Mouse (Mus musculus): ENCODE data around the gene Slc4a10. TPM values are rescaled to one million over a fixed set of nuclear protein-coding genes. Genes with fewer than 3 reads are reported as not detected.

Slc4a10 gene
- polyA plus RNA-seq, 1 experiment from 2014 or later = 14.0 TPM

- Histone ChIP-seq H3K27ac (no peak overlapping the region), H3K9ac (no peak overlapping the region), H3K4me1 (replicated peaks) (no peaks in the 10 kb centered on the region), H3K4me2 (no peak overlapping the region), H3K36me3 (no peaks in the 10 kb centered on the region), H3K4me3 (no peak overlapping the region), H3K9me3 (no peaks in the 10 kb centered on the region), H3K27me3 (no peaks in the 10 kb centered on the region)
- 32% methylated on average over 8 of the region's 8 CpGs for WGBS
- ATAC-seq (ENCODE audit: low FRiP score) = no peak
Measured at GRCm38 (mm10) chr2:62134911-62135310, 88.6 kb downstream of the Slc4a10 start.

- no peak overlapping the region for H3K4me3 ChIP-seq
- H3K9ac ChIP-seq = no peak overlapping the region
- no peaks in the 10 kb centered on the region for H3K36me3 ChIP-seq
- H3K4me2 ChIP-seq = no peak overlapping the region
- no peaks in the 10 kb centered on the region for H3K9me3 ChIP-seq
- H3K27ac ChIP-seq = no peak overlapping the region
- no peaks in the 10 kb centered on the region for H3K4me1 ChIP-seq (replicated peaks)
- 58% methylated on average over 3 of the region's 3 CpGs for WGBS
- no peak for ATAC-seq (ENCODE audit: low FRiP score)
- no peaks in the 10 kb centered on the region for H3K27me3 ChIP-seq
Measured at GRCm38 (mm10) chr2:62147636-62148035, 101.4 kb downstream of the Slc4a10 start.

- no peaks in the 10 kb centered on the region for H3K36me3 ChIP-seq
- no peak overlapping the region for H3K9ac ChIP-seq
- no peak for ATAC-seq (ENCODE audit: low FRiP score)
- no peaks in the 10 kb centered on the region for H3K9me3 ChIP-seq
- H3K27me3 ChIP-seq = no peaks in the 10 kb centered on the region
- no peak overlapping the region for H3K27ac ChIP-seq
- H3K4me1 ChIP-seq (replicated peaks) = no peaks in the 10 kb centered on the region
- H3K4me2 ChIP-seq = no peak overlapping the region
- H3K4me3 ChIP-seq = no peak overlapping the region
Measured at GRCm38 (mm10) chr2:62149421-62149820, 103.2 kb downstream of the Slc4a10 start.

- Histone ChIP-seq H3K27me3 (no peaks in the 10 kb centered on the region), H3K9me3 (no peaks in the 10 kb centered on the region), H3K9ac (no peak overlapping the region), H3K27ac (no peak overlapping the region), H3K4me3 (no peak overlapping the region), H3K4me1 (replicated peaks) (no peaks in the 10 kb centered on the region), H3K4me2 (no peak overlapping the region), H3K36me3 (no peaks in the 10 kb centered on the region)
- no peak for ATAC-seq (ENCODE audit: low FRiP score)
- WGBS = 91% methylated on average over 1 of the region's 1 CpGs
Measured at GRCm38 (mm10) chr2:62150830-62151229, 104.6 kb downstream of the Slc4a10 start.

- no peak overlapping the region for H3K9ac ChIP-seq
Measured at GRCm38 (mm10) chr2:62210109-62210508, 163.8 kb downstream of the Slc4a10 start.

GRCm38 (mm10) chr2:62211106-62211505 lies 164.8 kb downstream of the Slc4a10 start:
- 95% methylated on average over 5 of the region's 5 CpGs for WGBS
- H3K9ac ChIP-seq = no peak overlapping the region
- no peaks in the 10 kb centered on the region for H3K27me3 ChIP-seq
- H3K36me3 ChIP-seq = no peaks in the 10 kb centered on the region
- no peak overlapping the region for H3K4me3 ChIP-seq
- no peaks in the 10 kb centered on the region for H3K9me3 ChIP-seq
- no peaks in the 10 kb centered on the region for H3K4me1 ChIP-seq (replicated peaks)
- H3K27ac ChIP-seq = no peak overlapping the region
- no peak overlapping the region for H3K4me2 ChIP-seq
- ATAC-seq (ENCODE audit: low FRiP score) = no peak

More at GRCm38 (mm10) chr2:62210109-62210508, 163.8 kb downstream of the Slc4a10 start:
- no peaks in the 10 kb centered on the region for H3K36me3 ChIP-seq
- H3K4me2 ChIP-seq = no peak overlapping the region
- H3K9me3 ChIP-seq = no peaks in the 10 kb centered on the region
- no peaks in the 10 kb centered on the region for H3K27me3 ChIP-seq
- no peak overlapping the region for H3K4me3 ChIP-seq
- H3K4me1 ChIP-seq (replicated peaks) = no peaks in the 10 kb centered on the region
- no peak overlapping the region for H3K27ac ChIP-seq
- ATAC-seq (ENCODE audit: low FRiP score) = no peak

- no peak for ATAC-seq (ENCODE audit: low FRiP score)
- Histone ChIP-seq H3K4me1 (replicated peaks) (no peaks in the 10 kb centered on the region), H3K4me2 (no peak overlapping the region), H3K9me3 (no peaks in the 10 kb centered on the region), H3K4me3 (no peak overlapping the region), H3K36me3 (no peaks in the 10 kb centered on the region), H3K27ac (no peak overlapping the region), H3K9ac (no peak overlapping the region), H3K27me3 (no peaks in the 10 kb centered on the region)
Measured at GRCm38 (mm10) chr2:62227563-62227962, 181.3 kb downstream of the Slc4a10 start.

GRCm38 (mm10) chr2:62231271-62231670 lies 185.0 kb downstream of the Slc4a10 start:
- WGBS = 95% methylated on average over 2 of the region's 2 CpGs
- no peak overlapping the region for H3K4me3 ChIP-seq
- ATAC-seq (ENCODE audit: low FRiP score) = no peak
- H3K9ac ChIP-seq = no peak overlapping the region
- H3K9me3 ChIP-seq = no peaks in the 10 kb centered on the region
- H3K27me3 ChIP-seq = no peaks in the 10 kb centered on the region
- H3K4me2 ChIP-seq = no peak overlapping the region
- H3K36me3 ChIP-seq = no peaks in the 10 kb centered on the region
- H3K4me1 ChIP-seq (replicated peaks) = no peaks in the 10 kb centered on the region
- no peak overlapping the region for H3K27ac ChIP-seq

- WGBS = 36% methylated on average over 4 of the region's 4 CpGs
- no peak overlapping the region for H3K9ac ChIP-seq
- no peaks in the 10 kb centered on the region for H3K27me3 ChIP-seq
- no peak overlapping the region for H3K27ac ChIP-seq
- H3K36me3 ChIP-seq = no peaks in the 10 kb centered on the region
- no peaks in the 10 kb centered on the region for H3K9me3 ChIP-seq
- H3K4me3 ChIP-seq = no peak overlapping the region
- no peaks in the 10 kb centered on the region for H3K4me1 ChIP-seq (replicated peaks)
- H3K4me2 ChIP-seq = no peak overlapping the region
- ATAC-seq (ENCODE audit: low FRiP score) = no peak
Measured at GRCm38 (mm10) chr2:62244167-62244566, 197.9 kb downstream of the Slc4a10 start.

GRCm38 (mm10) chr2:62268467-62268866 lies 222.2 kb downstream of the Slc4a10 start:
- no peaks in the 10 kb centered on the region for H3K4me1 ChIP-seq (replicated peaks)
- no peak for ATAC-seq (ENCODE audit: low FRiP score)
- no peaks in the 10 kb centered on the region for H3K27me3 ChIP-seq
- H3K27ac ChIP-seq = no peak overlapping the region
- no peaks in the 10 kb centered on the region for H3K36me3 ChIP-seq
- no peak overlapping the region for H3K4me3 ChIP-seq
- H3K9ac ChIP-seq = no peak overlapping the region
- 92% methylated on average over 9 of the region's 9 CpGs for WGBS
- no peak overlapping the region for H3K4me2 ChIP-seq
- H3K9me3 ChIP-seq = no peaks in the 10 kb centered on the region

- no peak overlapping the region for H3K9ac ChIP-seq
- H3K9me3 ChIP-seq = no peaks in the 10 kb centered on the region
- H3K4me1 ChIP-seq (replicated peaks) = no peaks in the 10 kb centered on the region
- ATAC-seq (ENCODE audit: low FRiP score) = no peak
- H3K4me2 ChIP-seq = no peak overlapping the region
- no peak overlapping the region for H3K4me3 ChIP-seq
- H3K27me3 ChIP-seq = no peaks in the 10 kb centered on the region
- WGBS = 55% methylated on average over 4 of the region's 4 CpGs
- H3K36me3 ChIP-seq = no peaks in the 10 kb centered on the region
- no peak overlapping the region for H3K27ac ChIP-seq
Measured at GRCm38 (mm10) chr2:62271840-62272239, 225.6 kb downstream of the Slc4a10 start.

GRCm38 (mm10) chr2:62278779-62279178 lies 232.5 kb downstream of the Slc4a10 start:
- ATAC-seq (ENCODE audit: low FRiP score) = no peak

GRCm38 (mm10) chr2:62279777-62280176 lies 233.5 kb downstream of the Slc4a10 start:
- ATAC-seq (ENCODE audit: low FRiP score) = no peak
- Histone ChIP-seq H3K4me1 (replicated peaks) (no peaks in the 10 kb centered on the region), H3K9me3 (no peaks in the 10 kb centered on the region), H3K36me3 (no peaks in the 10 kb centered on the region), H3K4me3 (no peak overlapping the region), H3K4me2 (no peak overlapping the region), H3K27me3 (no peaks in the 10 kb centered on the region), H3K9ac (no peak overlapping the region), H3K27ac (no peak overlapping the region)
- 90% methylated on average over 7 of the region's 7 CpGs for WGBS

More at GRCm38 (mm10) chr2:62278779-62279178, 232.5 kb downstream of the Slc4a10 start:
- Histone ChIP-seq H3K9me3 (no peaks in the 10 kb centered on the region), H3K4me2 (no peak overlapping the region), H3K27me3 (no peaks in the 10 kb centered on the region), H3K4me1 (replicated peaks) (no peaks in the 10 kb centered on the region), H3K4me3 (no peak overlapping the region), H3K36me3 (no peaks in the 10 kb centered on the region), H3K9ac (no peak overlapping the region), H3K27ac (no peak overlapping the region)
- WGBS = 90% methylated on average over 3 of the region's 3 CpGs

GRCm38 (mm10) chr2:62285026-62285425 lies 238.8 kb downstream of the Slc4a10 start:
- Histone ChIP-seq H3K4me3 (no peak overlapping the region), H3K27ac (no peak overlapping the region), H3K36me3 (no peaks in the 10 kb centered on the region), H3K4me2 (no peak overlapping the region), H3K9ac (no peak overlapping the region), H3K4me1 (replicated peaks) (no peaks in the 10 kb centered on the region), H3K27me3 (no peaks in the 10 kb centered on the region), H3K9me3 (no peaks in the 10 kb centered on the region)
- ATAC-seq (ENCODE audit: low FRiP score) = no peak
- whole genome bisulfite sequencing = 92% methylated on average over 2 of the region's 2 CpGs
